In the genomic region with DNA sequence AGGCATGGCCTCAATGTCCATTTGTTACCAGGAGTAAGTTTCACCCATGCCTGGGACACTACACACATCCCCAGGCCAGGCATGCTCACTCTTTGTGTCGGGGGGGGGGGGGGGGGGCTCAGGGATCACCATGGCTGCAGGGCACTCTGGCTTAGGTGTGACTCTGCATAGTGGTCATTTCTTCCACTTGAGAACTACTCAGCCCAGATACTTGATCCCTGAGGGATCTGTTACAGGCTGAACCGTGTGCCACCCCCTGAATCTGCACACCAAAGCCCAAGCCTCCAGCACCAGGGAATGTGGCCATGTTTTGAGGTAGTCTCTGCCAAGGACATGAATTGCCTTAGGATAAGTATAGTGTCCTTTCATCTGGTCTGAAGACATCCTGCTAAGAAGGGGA, we compare ENCODE assay signal across 29 mouse cellular contexts.
DNase-seq lines count a peak whose midpoint lies in the region; ATAC-seq lines count a peak whose summit lies in the region.
"Had no signal": no experiment of that assay in that cellular context is flagged by ENCODE, and none has a peak within 500 bp of the region (broad histone marks: within the 10 kb centered on the region; RNA-seq: fewer than 3 reads in every experiment).

No protein-coding gene starts in this region.

- H3K27ac ChIP-seq in heart, embryonic 10.5 days = peak overlapping the region; percentile 42; the same call in 1 of the 2 replicates
- H3K27ac ChIP-seq in embryonic facial prominence, embryonic 10.5 days (replicated peaks) = 0 out of 2 replicates have a peak overlapping the region, but pooled peaks have one; percentile 19
- H3K27ac ChIP-seq: embryonic facial prominence, embryonic 12.5 days; embryonic facial prominence, embryonic 15.5 days; heart, adult 2 months; heart, embryonic 15.5 days; hindbrain, embryonic 14.5 days; intestine, embryonic 15.5 days had no signal

- no peak for ATAC-seq in inflammation-experienced regulatory T-cells, adult 6 months
- ATAC-seq: forebrain, embryonic 16.5 days; intestine, embryonic 15.5 days; Patski had no signal

- H3K27me3 ChIP-seq in heart, embryonic 10.5 days (ENCODE audit: insufficient read depth, poor library complexity, severe bottlenecking) = peaks cover 48% of the 10 kb centered on the region
- peaks cover 77% of the 10 kb centered on the region for H3K27me3 ChIP-seq in embryonic facial prominence, embryonic 10.5 days (replicated peaks; ENCODE audit: low read depth, poor library complexity, severe bottlenecking)
- H3K27me3 ChIP-seq: CH12.LX; embryonic facial prominence, embryonic 15.5 days; intestine, embryonic 15.5 days had no signal

- no peak overlapping the region for H3K4me3 ChIP-seq in heart, embryonic 10.5 days
- H3K4me3 ChIP-seq in embryonic facial prominence, embryonic 10.5 days = no peak overlapping the region
- H3K4me3 ChIP-seq: embryonic facial prominence, embryonic 12.5 days; embryonic facial prominence, embryonic 15.5 days; forebrain, embryonic 12.5 days; heart, adult 2 months; heart, embryonic 12.5 days; heart, embryonic 15.5 days; intestine, embryonic 15.5 days had no signal

- H3K4me1 ChIP-seq in heart, embryonic 10.5 days = peaks cover 89% of the 10 kb centered on the region
- H3K4me1 ChIP-seq in embryonic facial prominence, embryonic 10.5 days = peaks cover 75% of the 10 kb centered on the region

- peak; percentile 42 for DNase-seq in gastrocnemius, adult 18-20 months (ENCODE audit: low spot score)
- DNase-seq in gastrocnemius, postnatal 10 days = no peak
- no peak for DNase-seq in heart, embryonic 10.5 days (ENCODE audit: low spot score)
- DNase-seq in heart, adult 9 months (ENCODE audit: low spot score in 2 of 2) = no peak
- peak; percentile 46 for DNase-seq in lung, postnatal 36 days
- no peak for DNase-seq in lung, postnatal 14 days
- DNase-seq in embryonic facial prominence, embryonic 10.5 days (ENCODE audit: low spot score) = no peak
- DNase-seq: adrenal gland, postnatal 10 days; adrenal gland, postnatal 36 days; B cell, adult 2 months; cerebellum, adult 18-20 months; cerebellum, adult 9-10 months; cerebellum, postnatal 14 days; heart, adult 2 months; heart, postnatal 10 days; heart, postnatal 36 days; kidney, adult 11 months had no signal

- WGBS in heart, embryonic 10.5 days = 56% methylated on average over 2 of the region's 2 CpGs
- 55% methylated on average over 2 of the region's 2 CpGs for WGBS in embryonic facial prominence, embryonic 10.5 days

- no peaks in the 10 kb centered on the region for H3K36me3 ChIP-seq in heart, embryonic 10.5 days
- H3K36me3 ChIP-seq in embryonic facial prominence, embryonic 10.5 days (replicated peaks) = peaks cover 6% of the 10 kb centered on the region
- H3K36me3 ChIP-seq: embryonic facial prominence, embryonic 12.5 days; embryonic facial prominence, embryonic 15.5 days; forebrain, embryonic 12.5 days; G1E; heart, embryonic 12.5 days; heart, embryonic 15.5 days; intestine, embryonic 15.5 days had no signal

- H3K9me3 ChIP-seq in heart, embryonic 10.5 days = no peaks in the 10 kb centered on the region
- no peaks in the 10 kb centered on the region for H3K9me3 ChIP-seq in embryonic facial prominence, embryonic 10.5 days
- H3K9me3 ChIP-seq: embryonic facial prominence, embryonic 12.5 days; embryonic facial prominence, embryonic 15.5 days; forebrain, embryonic 12.5 days; heart, embryonic 12.5 days; heart, embryonic 15.5 days; intestine, embryonic 15.5 days had no signal

Comparison
In these comparisons a context has a peak if more than half of its experiments do, and no peak if none do; other contexts are left out.
1. DNase-seq: peak in gastrocnemius, adult 18-20 months (single experiment) and lung, postnatal 36 days (single experiment); none in gastrocnemius, postnatal 10 days (single experiment), heart, embryonic 10.5 days (single experiment), heart, adult 9 months (0 of 2), lung, postnatal 14 days (single experiment) and embryonic facial prominence, embryonic 10.5 days (single experiment).